Mouse (Mus musculus) stomach, postnatal 0 days (tissue): ENCODE measurements around the gene Hoxb6.

Source experiments
- CTCF ChIP-seq: IDR thresholded peaks from 2 replicates; pipeline ENCODE4 v1.5.1; 2016; ENCODE audit warnings: antibody characterized with exemption, low read depth, mild to moderate bottlenecking, moderate library complexity
- EP300 ChIP-seq: optimal IDR thresholded peaks from 2 replicates; pipeline ENCODE3; 2016; ENCODE audit warnings: antibody characterized with exemption

GRCm38 (mm10) chr11:96263636-96264389, 28.5 kb upstream of the Hoxb6 start:
- TF ChIP-seq CTCF (no peak), EP300 (no peak)
